Mouse (Mus musculus): ENCODE results near the gene Gm20715.
"Not testable (repeated sequence)": the region's sequence is repeated elsewhere in the genome, so short reads cannot be mapped to it uniquely, and the experiment has no call there.

Gm20715 gene

DNA sequence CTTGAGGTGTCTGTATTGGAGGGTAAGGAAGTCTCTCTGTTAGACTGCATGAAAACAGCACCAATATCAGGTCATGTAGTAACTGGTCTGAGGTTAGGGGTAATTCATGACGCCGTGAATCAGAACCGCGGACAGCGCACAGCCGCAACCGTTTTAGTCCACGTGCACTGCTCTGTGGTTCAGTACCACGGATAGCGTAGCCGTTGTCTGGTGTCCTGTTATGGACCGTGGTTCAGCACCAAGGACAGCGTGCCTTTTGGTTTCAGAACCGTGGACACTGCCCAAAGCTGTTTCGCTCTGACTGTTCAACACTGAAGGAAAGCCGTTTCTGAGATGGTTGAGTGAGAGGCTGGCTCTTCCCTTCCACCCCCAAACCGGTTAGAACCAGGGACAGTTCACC, at the start of gene Gm20715:
Gm20715 (plus strand) TSS at position 235 of the 400 bp plus-strand sequence.
- peak; percentile 66 for DNase-seq (ENCODE audit: low read depth)

DNA sequence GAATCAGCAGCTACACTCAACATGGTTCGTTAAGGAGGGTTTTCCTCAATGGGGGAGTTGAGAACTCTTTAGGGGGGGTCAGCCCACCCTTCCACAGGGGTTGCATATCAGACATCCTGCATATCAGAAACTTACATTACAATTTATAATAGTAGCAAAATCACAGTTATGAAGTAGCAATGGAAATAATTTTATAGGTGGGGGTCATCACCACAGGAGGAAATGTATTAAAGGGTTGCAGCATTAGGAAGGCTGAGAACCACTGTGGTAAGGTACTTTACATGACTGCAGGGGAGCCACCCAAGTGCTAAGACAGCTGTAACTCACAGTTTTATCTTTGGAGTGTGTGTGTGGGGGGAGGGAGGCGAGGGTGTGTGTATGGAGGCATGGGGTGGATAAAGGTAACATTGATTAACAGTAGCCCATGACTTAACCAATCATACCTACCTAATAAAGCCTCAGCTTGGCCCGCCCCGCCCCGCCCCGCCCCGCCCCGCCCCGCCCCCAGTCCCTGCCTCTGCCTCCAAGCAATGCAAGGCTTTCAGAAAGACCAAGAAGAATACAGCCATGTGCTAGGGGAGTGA, 49.5 kb upstream of the Gm20715 start:
- DNase-seq (ENCODE audit: low read depth): no peak

DNA sequence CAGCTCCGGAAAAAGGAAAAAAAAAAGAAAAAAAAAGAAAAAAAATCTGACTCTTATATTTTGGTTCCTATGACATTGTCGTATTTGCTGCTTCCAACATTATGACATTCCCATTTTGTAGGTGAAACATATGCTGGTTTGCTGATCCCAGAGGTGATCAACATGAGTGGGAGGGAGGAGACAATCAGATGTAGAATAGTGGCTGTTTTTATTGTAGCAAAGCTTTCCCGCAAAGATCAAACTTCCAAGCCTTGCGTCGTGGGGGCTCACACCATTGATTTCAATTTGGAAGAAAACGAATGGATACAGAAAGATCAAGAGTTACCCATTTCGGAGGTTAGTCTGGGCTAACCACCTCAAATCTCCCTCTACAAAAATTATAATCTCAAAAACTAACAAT, 48.3 kb upstream of the Gm20715 start:
- no peak for DNase-seq (ENCODE audit: low read depth)

DNA sequence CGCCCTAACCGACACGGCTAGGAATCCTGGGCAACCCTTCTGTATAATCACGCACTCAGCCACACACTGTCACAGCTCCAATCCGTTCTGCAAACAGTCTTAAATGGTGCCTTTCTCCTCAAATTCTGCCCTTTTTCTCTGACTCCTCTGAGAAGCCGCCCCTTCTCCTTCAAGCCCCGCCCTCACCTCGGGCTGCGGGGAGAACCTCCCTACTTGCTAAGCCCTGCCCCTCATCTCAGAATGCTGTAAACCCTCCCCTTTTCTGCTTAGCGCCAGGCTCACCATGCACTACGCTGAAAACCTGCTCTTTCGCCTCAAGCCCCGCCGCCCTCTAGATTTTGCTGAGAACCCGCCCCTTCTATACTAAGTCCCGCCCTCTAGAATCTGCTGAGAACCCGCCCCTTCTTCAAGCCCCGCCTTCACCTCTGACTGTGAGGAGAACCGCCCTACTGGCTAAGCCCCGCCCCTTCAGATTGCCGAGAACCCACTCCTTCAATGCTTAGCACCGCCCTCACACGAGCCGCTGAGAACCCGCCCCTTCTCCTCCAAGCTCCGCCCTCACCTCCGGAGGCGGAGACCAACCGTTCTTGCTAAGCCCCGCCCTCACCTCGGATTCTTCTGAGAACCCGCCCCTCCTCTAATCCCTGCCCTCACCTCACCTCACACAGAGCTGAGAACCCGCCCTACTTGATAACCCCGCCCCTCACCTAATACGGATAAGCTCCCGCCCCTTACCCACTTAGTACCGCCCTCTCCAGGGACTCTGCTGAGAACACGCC, 47.6 kb upstream of the Gm20715 start:
- peak; percentile 99 for DNase-seq (ENCODE audit: low read depth)

DNA sequence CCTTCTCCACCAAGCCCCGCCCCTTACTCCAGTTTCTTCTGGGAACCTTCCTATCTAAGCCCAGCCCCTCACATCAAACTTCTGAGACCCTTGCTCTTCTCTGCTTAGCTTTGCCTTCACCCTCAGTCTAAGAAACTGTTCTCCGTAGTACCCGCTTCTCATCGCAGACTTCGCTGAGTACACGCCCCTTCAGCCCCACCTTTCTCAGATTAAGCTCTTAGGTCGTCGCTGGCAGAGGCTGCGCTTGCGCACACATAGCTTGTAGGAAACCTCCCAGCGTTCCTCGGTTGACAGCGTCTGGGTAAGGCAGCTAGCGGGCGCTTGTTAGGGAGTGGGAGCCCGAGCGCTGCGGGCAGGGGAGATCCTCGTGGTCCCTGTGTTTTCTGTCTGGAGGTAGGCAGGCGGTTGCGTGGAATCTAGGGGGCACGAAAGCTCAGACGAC, 47.0 kb upstream of the Gm20715 start, which contains the start of gene Zfp78:
Zfp78 (plus strand) TSS at position 234 of the 442 bp plus-strand sequence.
- peak; percentile 97 for DNase-seq (ENCODE audit: low read depth)

DNA sequence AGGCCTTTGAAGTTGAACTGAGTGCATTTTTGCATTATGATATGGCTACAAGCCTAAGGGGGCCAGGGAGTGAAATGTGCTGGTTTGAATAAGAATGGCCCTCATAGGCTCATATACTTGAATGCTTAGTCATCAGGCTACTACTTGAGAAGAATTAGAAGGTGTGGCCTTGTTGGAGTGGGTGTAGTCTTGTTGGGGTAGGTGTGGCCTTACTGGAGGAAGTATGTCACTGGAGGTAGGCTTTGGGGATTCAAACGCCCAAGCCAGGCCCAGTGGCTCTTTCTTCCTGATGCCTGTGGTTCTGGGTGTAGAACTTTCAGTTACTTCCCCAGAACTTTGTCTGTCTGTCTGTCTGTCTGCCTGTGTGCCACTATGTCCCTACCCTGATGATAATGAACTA, 45.3 kb upstream of the Gm20715 start:
- peak; percentile 14 for DNase-seq (ENCODE audit: low read depth)

DNA sequence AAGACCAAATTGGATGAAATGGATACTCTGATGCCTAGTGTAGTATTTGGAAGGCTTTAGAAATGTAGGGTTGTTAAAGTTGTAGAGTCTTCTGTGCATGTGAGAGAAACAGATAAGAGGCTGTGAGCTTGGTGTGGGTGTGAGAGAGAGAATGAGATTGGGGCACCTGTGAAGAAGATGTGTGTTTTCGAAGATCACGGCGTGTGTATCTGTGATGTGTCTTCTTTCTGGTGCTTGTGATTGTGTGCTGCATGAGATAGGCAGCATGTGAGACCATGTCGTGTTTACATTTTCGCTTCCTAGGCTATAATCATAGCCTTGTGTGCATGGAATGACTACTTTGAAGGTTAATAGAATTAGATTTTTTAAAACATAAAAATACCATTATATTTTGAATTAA, 42.9 kb upstream of the Gm20715 start:
- no peak for DNase-seq (ENCODE audit: low read depth)

DNA sequence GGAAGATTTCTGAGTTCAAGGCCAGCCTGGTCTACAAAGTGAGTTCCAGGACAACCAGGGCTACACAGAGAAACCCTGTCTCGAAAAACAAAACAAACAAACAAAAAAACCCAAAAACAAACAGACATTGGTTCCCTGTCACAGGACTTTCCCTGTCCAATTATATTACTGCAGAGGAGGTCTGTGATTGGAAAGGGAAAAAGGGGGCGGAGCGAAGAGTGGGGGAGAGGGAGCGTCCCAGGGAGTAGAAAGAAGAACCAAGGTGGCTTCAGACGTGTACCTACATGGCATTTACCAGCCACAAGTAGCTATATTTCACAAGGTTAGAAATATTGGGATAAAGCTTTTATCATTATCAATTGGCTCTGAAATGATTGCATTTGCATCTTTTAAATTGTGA, 41.9 kb upstream of the Gm20715 start:
- not testable (repeated sequence) for DNase-seq (ENCODE audit: low read depth)

DNA sequence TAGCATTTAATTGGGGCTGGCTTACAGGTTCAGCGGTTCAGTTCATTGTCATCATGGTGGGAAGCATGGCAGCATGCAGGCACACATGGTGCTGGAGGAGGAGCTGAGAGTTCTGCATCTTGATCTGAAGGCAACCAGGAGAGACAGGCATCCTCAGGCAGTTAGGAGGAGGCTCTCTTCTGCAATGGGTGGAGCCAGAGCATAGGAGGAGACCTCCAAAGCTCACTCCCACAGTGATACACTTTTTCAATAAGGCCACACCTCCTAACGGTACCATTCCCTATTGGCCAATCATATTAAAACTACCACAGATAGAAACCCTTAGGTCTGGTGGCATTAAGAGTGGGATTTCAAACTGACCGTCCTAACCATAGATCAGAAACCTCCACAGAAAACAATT, 40.6 kb upstream of the Gm20715 start:
- DNase-seq (ENCODE audit: low read depth): no peak

DNA sequence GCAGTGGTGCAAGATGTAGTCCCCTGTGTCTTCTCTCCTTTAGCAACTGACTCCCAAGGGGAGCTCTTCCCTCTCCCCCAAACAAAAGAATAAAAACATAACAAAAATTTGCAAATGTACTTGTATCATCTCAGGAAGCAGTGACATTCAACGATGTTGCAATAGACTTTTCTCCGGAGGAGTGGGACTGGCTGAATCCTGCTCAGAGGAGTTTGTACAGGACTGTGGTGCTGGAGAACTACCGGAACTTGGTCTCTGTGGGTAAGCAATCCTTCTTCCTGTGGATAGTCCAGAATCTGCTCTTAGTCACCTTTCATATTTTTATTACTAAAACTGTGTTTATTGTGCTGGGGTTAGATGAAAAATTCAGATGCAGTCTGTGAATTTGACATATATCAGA, 37.1 kb upstream of the Gm20715 start:
- no peak for DNase-seq (ENCODE audit: low read depth)

DNA sequence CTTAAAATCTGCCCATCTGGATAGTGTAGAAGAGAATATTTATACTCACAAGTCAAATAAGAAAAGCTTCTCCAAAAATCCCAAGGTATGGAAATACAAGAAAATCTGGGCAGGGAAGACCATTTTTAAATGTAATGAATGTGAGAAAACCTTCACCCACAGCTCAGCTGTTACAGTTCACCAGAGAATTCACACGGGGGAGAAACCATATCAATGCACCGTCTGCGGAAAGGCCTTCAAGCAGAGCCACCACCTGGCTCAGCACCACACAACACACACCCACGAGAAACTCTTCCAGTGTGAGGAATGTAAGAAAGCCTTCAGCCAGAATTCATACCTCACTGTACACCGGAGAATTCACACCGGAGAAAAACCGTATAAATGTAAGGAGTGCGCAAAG, 31.6 kb upstream of the Gm20715 start:
- DNase-seq (ENCODE audit: low read depth): no peak

DNA sequence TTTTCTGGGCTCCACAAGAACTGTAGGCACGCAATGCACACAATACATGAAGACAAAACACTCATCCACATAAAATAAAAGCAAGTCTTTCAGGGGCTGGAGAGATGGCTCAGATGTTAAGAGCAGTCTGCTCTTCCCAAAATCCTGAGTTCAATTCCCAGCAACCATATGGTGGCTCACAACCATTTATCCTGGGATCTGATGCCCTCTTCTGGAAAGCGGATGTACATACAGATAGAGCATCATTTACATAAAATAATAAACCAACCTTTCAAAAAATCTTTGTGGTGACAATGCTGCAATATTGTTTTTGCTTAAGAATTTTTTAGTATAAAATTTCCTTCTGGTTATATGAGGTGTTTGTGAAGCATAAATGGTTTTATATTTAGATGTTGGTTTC, 28.6 kb upstream of the Gm20715 start:
- no peak for DNase-seq (ENCODE audit: low read depth)

DNA sequence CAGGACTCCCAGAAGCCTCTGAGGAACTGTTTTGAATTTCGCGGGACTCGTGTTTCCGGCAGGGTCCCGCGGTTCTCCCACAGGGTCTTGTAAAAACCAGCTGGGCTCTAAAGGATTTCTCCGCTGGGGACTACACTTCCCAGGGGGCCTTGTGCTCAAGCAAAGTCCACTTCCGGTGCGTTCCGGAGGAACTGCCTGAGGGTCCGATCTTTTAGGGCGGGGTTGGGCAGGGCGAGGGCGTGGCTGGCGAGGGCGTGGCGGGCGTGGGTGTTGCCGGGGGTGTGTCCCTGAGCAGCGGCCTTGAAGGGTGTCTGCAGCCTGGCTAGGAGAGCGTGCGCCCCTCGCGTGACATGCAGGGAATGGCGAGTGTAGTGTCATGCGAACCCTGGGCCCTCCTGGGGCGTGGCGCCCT, 27.0 kb upstream of the Gm20715 start, which contains the start of gene Zfp28:
Zfp28 (plus strand) TSS at position 252 of the 412 bp plus-strand sequence.
- peak; percentile 91 for DNase-seq (ENCODE audit: low read depth)

DNA sequence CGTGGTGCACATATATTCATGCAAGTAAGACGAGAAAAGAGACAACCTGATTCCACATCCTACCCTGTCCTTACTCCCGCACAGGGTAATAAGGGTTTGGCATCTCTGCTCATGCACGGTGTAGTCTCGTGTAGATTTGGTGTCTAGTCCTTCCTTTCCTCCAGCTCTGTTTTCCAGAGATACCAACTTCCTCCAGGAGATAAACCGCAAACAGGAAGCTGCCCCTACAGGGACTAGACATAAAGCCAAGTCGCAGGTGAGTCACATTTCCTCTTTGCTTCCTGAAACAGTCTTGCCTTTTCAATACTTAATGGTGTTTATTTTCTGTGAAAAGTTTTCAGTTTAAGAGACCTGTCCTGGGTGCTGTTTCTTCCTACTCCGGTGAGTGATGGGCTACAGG, 26.1 kb upstream of the Gm20715 start:
- no peak for DNase-seq (ENCODE audit: low read depth)

DNA sequence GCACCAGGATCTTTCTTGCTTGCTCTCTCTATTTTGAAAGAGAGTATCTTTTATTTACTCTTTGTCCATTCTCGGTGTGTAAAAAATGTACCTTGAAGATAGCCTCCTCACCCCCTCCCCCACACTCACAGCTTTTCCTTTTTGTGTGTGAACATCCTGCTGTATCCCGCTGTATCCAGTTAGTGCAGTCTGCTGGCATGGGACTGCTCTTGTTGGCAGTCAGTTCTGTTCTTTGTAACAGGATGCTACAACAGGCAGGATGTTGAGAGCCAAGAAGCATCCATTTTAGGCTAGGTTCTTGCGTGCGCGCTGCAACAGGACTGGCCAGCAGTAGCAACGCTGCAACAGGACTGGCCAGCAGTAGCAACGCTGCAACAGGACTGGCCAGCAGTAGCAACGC, 23.1 kb upstream of the Gm20715 start:
- DNase-seq (ENCODE audit: low read depth): no peak

DNA sequence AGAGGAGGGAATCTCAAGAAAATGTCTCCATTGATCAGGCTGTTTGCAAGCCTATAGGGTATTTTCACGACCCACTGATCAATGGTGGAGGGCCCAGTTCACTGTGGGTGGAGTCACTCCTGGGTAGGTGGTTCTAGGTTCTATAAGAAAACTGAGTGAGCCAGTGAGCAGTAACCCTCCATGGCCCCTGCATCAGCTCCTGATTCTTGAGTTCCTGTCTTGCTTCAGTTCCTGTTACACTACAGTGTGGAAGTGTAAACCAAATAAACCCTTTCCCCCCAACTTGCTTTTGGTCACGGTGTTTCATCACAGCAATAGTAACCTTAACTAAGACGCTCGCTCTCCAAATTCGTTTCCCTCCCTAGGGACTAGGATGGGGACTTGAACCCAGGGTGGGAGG, 21.1 kb upstream of the Gm20715 start:
- DNase-seq (ENCODE audit: low read depth): no peak

DNA sequence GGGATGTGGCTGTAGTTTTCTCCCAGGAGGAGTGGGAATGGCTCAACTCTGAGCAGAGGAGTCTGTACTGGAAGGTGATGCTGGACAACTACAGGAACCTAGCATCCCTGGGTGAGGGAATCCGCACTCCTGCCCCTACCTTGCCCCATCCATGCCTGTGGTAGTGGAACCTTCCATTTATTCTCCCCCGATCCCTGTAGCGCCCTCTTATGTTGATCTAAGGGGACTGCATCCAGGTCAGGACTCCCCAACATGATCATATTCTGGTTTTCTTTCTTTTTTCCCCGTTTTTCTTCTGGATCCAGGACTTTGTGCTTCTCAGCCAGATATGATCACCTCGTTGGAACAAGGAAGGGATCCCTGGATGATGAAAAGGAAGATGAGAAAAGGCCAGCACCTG, 20.6 kb upstream of the Gm20715 start:
- DNase-seq (ENCODE audit: low read depth): no peak

DNA sequence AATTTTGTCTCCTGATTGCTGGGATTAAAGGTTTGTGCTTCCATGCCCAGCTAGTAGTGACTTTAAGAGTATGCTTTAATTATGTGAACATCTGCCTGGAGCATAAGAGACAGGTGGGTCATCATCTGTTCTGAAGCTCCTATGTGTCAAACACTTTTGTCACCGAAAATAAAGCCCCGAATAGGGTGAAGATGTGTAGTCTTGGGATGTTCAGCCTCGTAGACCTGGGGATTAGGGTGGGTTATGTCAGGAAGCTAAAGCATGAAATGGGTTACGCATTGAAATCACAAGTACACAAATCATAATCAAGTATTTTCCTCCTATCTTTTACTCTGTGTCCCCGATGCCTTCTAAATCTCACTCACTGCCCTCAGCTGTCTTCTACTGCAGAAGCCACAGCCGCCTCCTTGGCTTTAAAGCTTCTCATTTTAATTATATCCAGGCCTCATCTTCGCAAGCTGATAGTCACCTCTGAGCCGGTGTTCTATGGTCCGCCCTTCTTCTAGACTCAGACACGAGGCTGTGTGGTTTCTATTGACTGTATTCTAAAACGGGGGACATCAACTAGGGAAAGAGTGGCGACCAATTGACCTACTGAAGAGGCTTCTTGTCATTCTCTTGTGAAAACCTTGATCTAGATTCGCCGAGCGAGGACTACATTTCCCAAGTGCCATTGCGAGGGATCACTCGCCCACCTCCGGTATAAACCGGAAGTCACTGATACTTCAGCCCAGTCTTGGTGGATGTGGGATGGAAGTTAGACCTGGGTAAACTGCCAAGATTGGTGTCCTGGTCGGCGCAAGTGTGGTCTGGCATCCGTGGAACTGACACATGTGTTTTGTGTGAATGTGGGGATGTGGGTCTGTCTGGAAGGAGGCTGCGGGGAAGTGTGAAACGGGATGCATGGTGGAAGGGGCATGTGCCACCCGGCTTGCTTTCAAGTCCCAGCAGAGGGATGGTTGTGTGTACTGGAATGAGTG, 11.8 kb upstream of the Gm20715 start, which contains the start of gene Smim17:
Smim17 (plus strand) TSS at position 720 of the 980 bp plus-strand sequence.
- peak; percentile 68 for DNase-seq (ENCODE audit: low read depth)

DNA sequence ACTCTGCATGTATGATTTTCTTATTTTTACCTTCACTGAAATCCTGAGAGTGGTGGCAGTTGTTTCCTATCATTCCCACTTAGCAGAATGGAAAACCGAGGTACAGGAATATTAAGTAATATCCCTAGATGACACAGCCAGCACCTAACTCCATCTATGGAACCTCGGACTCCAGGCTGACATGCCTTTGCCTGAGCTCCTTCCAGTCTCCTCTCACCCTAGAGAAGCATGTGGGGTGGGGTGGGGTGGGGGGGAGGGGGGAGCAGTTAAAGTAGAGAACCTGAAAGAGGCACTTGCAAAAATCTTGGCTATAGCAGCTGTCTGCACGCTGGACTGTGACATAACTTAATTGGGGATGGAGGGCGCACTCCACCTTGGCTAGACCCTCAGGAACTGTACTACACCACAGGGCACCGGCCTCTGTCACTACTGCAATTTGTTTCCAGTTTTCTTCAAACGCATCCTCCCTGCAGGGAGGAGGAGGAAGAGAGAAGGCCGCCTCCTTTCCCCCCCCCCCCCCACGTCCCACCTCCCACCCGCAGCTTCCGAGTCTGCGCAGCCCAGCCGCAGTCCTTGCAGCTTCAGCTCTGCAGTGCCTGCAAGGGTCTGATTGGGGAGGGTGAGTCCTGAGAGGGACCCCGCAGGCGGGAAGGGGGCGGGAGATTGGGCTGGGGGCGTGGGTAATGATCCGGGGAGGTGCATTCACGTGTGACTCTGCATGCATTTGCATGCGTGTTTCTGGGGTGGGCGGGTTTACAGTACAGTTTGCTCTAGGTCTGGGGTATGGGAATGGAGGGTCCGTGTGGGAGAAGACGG, 4.8 kb downstream of the Gm20715 start:
- DNase-seq (ENCODE audit: low read depth): no peak

DNA sequence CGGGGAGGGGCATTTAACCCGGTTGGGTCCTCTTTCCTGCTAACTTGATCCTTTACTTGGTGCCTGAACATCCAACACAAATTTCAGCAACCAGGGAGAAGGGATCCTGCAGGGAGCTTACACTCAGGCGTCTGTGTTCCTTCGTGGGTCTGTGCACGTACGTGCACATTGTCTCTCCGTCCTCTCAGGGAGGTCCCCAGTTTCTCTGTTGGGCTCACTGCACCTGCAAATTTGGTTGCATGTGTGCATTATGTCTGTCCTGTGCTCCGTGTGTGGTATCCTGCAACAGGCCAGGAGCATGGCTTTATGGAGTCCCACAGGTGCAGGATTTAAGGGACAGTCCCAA, 5.3 kb downstream of the Gm20715 start:
- no peak for DNase-seq (ENCODE audit: low read depth)

DNA sequence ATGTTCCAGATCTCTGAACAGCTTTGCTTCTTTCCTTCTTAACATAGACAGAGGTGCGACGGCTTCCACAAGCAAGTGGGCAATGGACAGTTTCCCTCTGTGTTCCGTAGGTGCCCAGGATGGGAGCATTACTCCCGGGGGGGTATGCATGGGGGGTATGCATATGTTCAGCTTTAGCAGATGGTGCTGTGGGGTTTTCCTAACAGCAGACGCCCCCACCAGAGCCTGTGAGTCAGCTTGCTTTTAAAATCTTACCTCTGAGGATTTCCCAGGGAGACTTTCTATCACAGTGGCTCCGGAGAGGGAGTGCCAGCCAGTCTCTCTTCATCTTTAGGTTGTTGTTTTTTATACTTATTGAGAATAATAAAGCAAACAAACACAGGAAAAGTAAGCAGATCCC, 9.8 kb downstream of the Gm20715 start:
- DNase-seq (ENCODE audit: low read depth): no peak

DNA sequence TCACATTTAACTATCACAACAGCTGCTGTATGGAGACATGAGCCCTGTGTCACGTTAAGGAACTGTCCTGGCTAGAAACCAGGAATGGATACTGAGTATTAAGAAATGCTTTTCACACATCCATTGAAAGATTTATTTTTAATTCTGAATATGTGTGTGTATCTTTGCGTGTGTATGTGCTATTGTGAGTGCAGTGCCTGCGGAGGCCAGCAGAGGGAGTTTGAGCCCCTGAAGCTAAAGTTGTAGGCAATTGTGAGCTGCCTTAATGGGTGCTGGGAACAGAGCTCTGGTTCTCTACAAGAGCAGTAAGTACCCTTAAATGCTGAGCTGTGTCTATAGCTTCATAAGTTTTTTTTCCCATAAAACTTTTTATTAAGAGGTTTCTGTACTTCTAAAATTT, 19.3 kb downstream of the Gm20715 start:
- DNase-seq (ENCODE audit: low read depth): no peak
